Mouse (Mus musculus) myocyte (in vitro differentiated cells): ENCODE measurements at regions not wholly inside any gene's neighbourhood (a gene's known extent, or its start where the extent isn't known, plus 50 kb on each side); places are given as distances from the start of the nearest gene placed in this dataset.

ENCODE experiments used
- H3K27me3 ChIP-seq: one replicate; pipeline ENCODE4 v1.6.1; 2011; ENCODE audit not compliant: control insufficient read depth, insufficient read depth, insufficient read length
- H3K36me3 ChIP-seq: one replicate; pipeline ENCODE4 v1.6.1; 2011; ENCODE audit not compliant: control insufficient read depth, insufficient read depth
- H3K4me2 ChIP-seq: one replicate; pipeline ENCODE4 v1.6.1; 2011; ENCODE audit warnings: low read depth, control low read depth
- H3K4me3 ChIP-seq: one replicate; pipeline ENCODE4 v1.5.1; 2011; ENCODE audit warnings: mild to moderate bottlenecking, control low read depth, moderate library complexity
- H3K79me2 ChIP-seq: one replicate; pipeline ENCODE4 v1.6.1; 2011; ENCODE audit not compliant: control insufficient read depth, insufficient read depth
- H3ac ChIP-seq: one replicate; pipeline ENCODE4 v1.6.1; 2011; ENCODE audit not compliant: control insufficient read depth, insufficient read length
- CEBPB ChIP-seq: IDR thresholded peaks from 2 replicates; pipeline ENCODE4 v1.6.1; 2011; ENCODE audit warnings: mild to moderate bottlenecking, moderate library complexity; ENCODE audit not compliant: poor library complexity, insufficient read depth, severe bottlenecking
- E2F4 ChIP-seq: IDR thresholded peaks from one replicate; pipeline ENCODE4 v1.6.1; 2011; ENCODE audit warnings: mild to moderate bottlenecking, control low read depth, moderate library complexity; ENCODE audit not compliant: insufficient read depth
- MAX ChIP-seq: IDR thresholded peaks from one replicate; pipeline ENCODE4 v1.6.1; 2011; ENCODE audit warnings: low read depth, mild to moderate bottlenecking, control low read depth
- MYOD1 ChIP-seq, 3 experiments: IDR thresholded peaks; one replicate each; pipeline ENCODE4 v1.6.1; 2011; ENCODE audit warnings: control low read depth in 2 of 3, low read depth in 2 of 3, mild to moderate bottlenecking in 2 of 3, moderate library complexity in 1 of 3; ENCODE audit not compliant: insufficient read length in 2 of 3, control insufficient read depth in 1 of 3
- MYOG ChIP-seq, 3 experiments: IDR thresholded peaks; one replicate each; pipeline ENCODE4 v1.6.1; 2011; ENCODE audit warnings: control low read depth in 2 of 3, low read depth in 2 of 3, mild to moderate bottlenecking in 2 of 3; ENCODE audit not compliant: insufficient read length in 2 of 3, control insufficient read depth in 1 of 3, insufficient read depth in 1 of 3
- POLR2A ChIP-seq: IDR thresholded peaks from one replicate; pipeline ENCODE4 v1.6.1; 2011; ENCODE audit warnings: low read depth, mild to moderate bottlenecking, control low read depth, moderate library complexity; ENCODE audit not compliant: insufficient read length
- POLR2AphosphoS2 ChIP-seq: IDR thresholded peaks from one replicate; pipeline ENCODE4 v1.6.1; 2011; ENCODE audit warnings: low read depth, control low read depth; ENCODE audit not compliant: insufficient read length
- REST ChIP-seq: IDR thresholded peaks from one replicate; pipeline ENCODE4 v1.6.1; 2011; ENCODE audit warnings: mild to moderate bottlenecking, control low read depth, moderate library complexity; ENCODE audit not compliant: insufficient read depth, insufficient read length
- SRF ChIP-seq: IDR thresholded peaks from one replicate; pipeline ENCODE4 v1.6.1; 2011; ENCODE audit warnings: low read depth; ENCODE audit not compliant: control insufficient read depth, insufficient read length
- TCF12 ChIP-seq: IDR thresholded peaks from one replicate; pipeline ENCODE4 v1.6.1; 2011; ENCODE audit warnings: mild to moderate bottlenecking, control low read depth; ENCODE audit not compliant: poor library complexity, insufficient read depth, severe bottlenecking
- TCF3 ChIP-seq: IDR thresholded peaks from one replicate; pipeline ENCODE4 v1.6.1; 2011; ENCODE audit warnings: low read depth, control low read depth; ENCODE audit not compliant: insufficient read length
- USF1 ChIP-seq: IDR thresholded peaks from one replicate; pipeline ENCODE4 v1.6.1; 2011; ENCODE audit warnings: low read depth, mild to moderate bottlenecking, control low read depth, moderate library complexity

GRCm38 (mm10) chr17:93609261-93609660, 410.4 kb downstream of the Adcyap1 start:
- no peak for TF ChIP-seq REST
- TF ChIP-seq USF1: no peak
- TF ChIP-seq POLR2AphosphoS2: no peak
- no peak for TF ChIP-seq CEBPB
- TF ChIP-seq MYOG (IDR thresholded peaks at IDR 0.05; ENCODE audit: control insufficient read depth in 1 of 3, insufficient read depth in 1 of 3, insufficient read length in 2 of 3, low read depth in 2 of 3): no peak
- Histone ChIP-seq H3K79me2 (no peaks in the 10 kb centered on the region), H3K4me3 (no peak overlapping the region), H3K27me3 (no peaks in the 10 kb centered on the region), H3K4me2 (no peak overlapping the region), H3K36me3 (no peaks in the 10 kb centered on the region), H3ac (no peak overlapping the region)

GRCm38 (mm10) chr17:93609942-93610596, 411.3 kb downstream of the Adcyap1 start:
- no peaks in the 10 kb centered on the region for H3K79me2 ChIP-seq
- no peak overlapping the region for H3K4me3 ChIP-seq
- no peaks in the 10 kb centered on the region for H3K27me3 ChIP-seq
- TF ChIP-seq POLR2A (no peak), USF1 (no peak), MYOG (IDR thresholded peaks at IDR 0.05; ENCODE audit: control insufficient read depth in 1 of 3, insufficient read depth in 1 of 3, insufficient read length in 2 of 3, low read depth in 2 of 3) (no peak), E2F4 (no peak), SRF (no peak), CEBPB (no peak), MYOD1 (IDR thresholded peaks at IDR 0.05; ENCODE audit: control insufficient read depth in 1 of 3, insufficient read length in 2 of 3, low read depth in 2 of 3) (no peak), REST (no peak), TCF3 (no peak), POLR2AphosphoS2 (no peak), TCF12 (no peak), MAX (no peak)
- no peak overlapping the region for H3ac ChIP-seq
- H3K4me2 ChIP-seq: no peak overlapping the region
- no peaks in the 10 kb centered on the region for H3K36me3 ChIP-seq
